Mouse (Mus musculus) hindbrain, embryonic 10.5 days (tissue): ENCODE measurements around the gene Axin2. TPM values are rescaled to one million over a fixed set of nuclear protein-coding genes. Genes with fewer than 3 reads are reported as not detected.

Source experiments
- DNase-seq: peaks from one replicate; pipeline ENCODE4 v3.0.0-alpha.2; 2017; ENCODE audit warnings: low spot score
- H3K27ac ChIP-seq: fragments of 300-500 bp; sonication (generic); 2 replicates; pipeline ENCODE4 v1.5.1; 2016; ENCODE audit warnings: mild to moderate bottlenecking, moderate library complexity
- H3K27me3 ChIP-seq: fragments of 300-500 bp; sonication (generic); 2 replicates; pipeline ENCODE4 v1.6.1; 2016; ENCODE audit warnings: mild to moderate bottlenecking; ENCODE audit not compliant: poor library complexity, insufficient read depth, severe bottlenecking
- H3K36me3 ChIP-seq: fragments of 300-500 bp; sonication (generic); 2 replicates; pipeline ENCODE4 v1.6.1; 2016; ENCODE audit warnings: mild to moderate bottlenecking, moderate library complexity
- H3K4me1 ChIP-seq: fragments of 300-500 bp; sonication (generic); replicated peaks from 2 replicates; pipeline ENCODE4 v1.6.1; 2016; ENCODE audit warnings: mild to moderate bottlenecking
- H3K4me3 ChIP-seq: fragments of 300-500 bp; sonication (generic); 2 replicates; pipeline ENCODE4 v1.5.1; 2016; ENCODE audit warnings: mild to moderate bottlenecking, moderate library complexity
- H3K9me3 ChIP-seq: fragments of 300-500 bp; sonication (generic); 2 replicates; pipeline ENCODE4 v1.6.1; 2016; ENCODE audit warnings: mild to moderate bottlenecking, moderate library complexity
- WGBS: fragments of 180-500 bp; shearing (Covaris S2); methylation state at CpG from one replicate; pipeline ENCODE4 v1.1.7; 2016; 5-methylcytosine and 5-hydroxymethylcytosine counted together
- polyA plus RNA-seq: library from polyadenylated mRNA; unstranded; fragments of >200 nt; fragmentation: Nextera tagmentation; extraction: Ambion mirVana; gene quantifications from 2 replicates; pipeline ENCODE4 v1.2.1, GENCODE M21; 2016

Axin2 gene
- polyA plus RNA-seq, 1 experiment from 2014 or later, result 18.0 TPM

DNA sequence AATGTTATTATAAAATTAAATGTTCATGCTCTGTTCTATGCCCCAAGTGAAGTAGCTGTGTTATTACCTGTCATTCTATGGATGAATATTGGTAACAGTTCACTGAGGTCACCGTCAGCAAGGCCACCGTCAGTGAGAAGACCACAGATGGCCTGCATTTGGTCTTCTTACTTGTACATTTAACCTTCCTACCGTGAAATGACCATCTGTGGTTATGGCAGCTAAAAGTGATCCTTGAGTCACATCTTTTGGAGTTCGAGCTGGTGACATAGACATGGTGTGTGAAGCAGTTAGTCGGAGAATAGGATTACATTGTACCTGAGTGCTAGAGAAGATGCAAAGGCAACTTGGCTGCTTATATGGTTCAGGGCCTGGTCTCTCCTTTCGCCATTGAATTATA, 68.1 kb downstream of the Axin2 start:
- WGBS, result 90% methylated on average over 6 of the region's 6 CpGs
- H3K27me3 ChIP-seq, result peaks cover 47% of the 10 kb centered on the region
- 0 out of 2 replicates have a peak, but pooled peaks cover under 1% of the 10 kb centered on the region for H3K9me3 ChIP-seq
- no peak overlapping the region for H3K27ac ChIP-seq
- no peak overlapping the region for H3K4me3 ChIP-seq
- no peak for DNase-seq
- peaks cover 19% of the 10 kb centered on the region for H3K4me1 ChIP-seq
- no peaks in the 10 kb centered on the region for H3K36me3 ChIP-seq

DNA sequence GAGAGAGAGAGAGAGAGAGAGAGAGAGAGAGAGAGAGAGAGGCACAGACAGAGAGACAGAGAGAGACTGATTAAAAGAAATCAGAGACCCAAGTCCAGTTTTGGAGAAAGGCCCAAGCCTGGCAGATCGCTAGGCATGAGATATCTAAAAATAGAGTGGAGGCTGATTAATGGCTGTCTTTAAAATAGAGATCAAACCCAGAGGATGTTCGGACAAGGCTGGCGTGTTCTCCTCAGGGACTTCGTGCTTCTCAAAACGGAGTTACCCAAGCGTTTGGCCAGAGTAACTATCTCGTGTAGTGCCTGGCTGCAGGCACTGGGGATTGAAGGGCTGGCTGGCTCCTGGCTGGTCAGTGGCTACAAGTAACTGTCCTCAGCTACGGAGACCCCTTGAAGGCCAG, 69.8 kb downstream of the Axin2 start:
- Histone ChIP-seq H3K27ac (0 out of 2 replicates have a peak overlapping the region, but pooled peaks have one; percentile 9), H3K4me3 (no peak overlapping the region), H3K9me3 (0 out of 2 replicates have a peak, but pooled peaks cover 7% of the 10 kb centered on the region), H3K4me1 (peaks cover 12% of the 10 kb centered on the region), H3K36me3 (no peaks in the 10 kb centered on the region), H3K27me3 (peaks cover 45% of the 10 kb centered on the region)
- WGBS, result 79% methylated on average over 8 of the region's 8 CpGs
- DNase-seq, result no peak

DNA sequence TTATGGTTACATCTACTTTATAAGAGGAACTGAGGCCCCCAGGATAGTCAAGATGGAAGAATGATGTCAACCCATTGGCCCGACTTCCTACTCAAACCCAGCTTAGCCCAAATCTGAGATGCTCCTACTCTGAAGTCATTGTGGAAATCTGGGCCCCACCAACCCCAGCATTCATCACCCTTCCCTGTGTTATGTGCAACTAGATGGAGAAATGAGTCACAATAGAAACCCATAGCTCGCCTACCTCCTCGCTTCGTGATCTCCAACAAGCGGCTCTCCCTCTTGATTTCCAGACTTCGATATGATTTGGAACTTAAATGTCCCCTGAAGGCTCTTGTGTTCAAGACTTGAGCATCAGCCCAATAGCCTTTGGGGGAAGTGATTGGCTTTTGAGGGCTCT, 73.3 kb downstream of the Axin2 start:
- H3K9me3 ChIP-seq, result 0 out of 2 replicates have a peak, but pooled peaks cover 7% of the 10 kb centered on the region
- no peak for DNase-seq
- H3K27ac ChIP-seq, result no peak overlapping the region
- peaks cover 69% of the 10 kb centered on the region for H3K27me3 ChIP-seq
- H3K4me3 ChIP-seq, result no peak overlapping the region
- WGBS, result 96% methylated on average over 6 of the region's 6 CpGs
- H3K36me3 ChIP-seq, result no peaks in the 10 kb centered on the region
- peaks cover 24% of the 10 kb centered on the region for H3K4me1 ChIP-seq

DNA sequence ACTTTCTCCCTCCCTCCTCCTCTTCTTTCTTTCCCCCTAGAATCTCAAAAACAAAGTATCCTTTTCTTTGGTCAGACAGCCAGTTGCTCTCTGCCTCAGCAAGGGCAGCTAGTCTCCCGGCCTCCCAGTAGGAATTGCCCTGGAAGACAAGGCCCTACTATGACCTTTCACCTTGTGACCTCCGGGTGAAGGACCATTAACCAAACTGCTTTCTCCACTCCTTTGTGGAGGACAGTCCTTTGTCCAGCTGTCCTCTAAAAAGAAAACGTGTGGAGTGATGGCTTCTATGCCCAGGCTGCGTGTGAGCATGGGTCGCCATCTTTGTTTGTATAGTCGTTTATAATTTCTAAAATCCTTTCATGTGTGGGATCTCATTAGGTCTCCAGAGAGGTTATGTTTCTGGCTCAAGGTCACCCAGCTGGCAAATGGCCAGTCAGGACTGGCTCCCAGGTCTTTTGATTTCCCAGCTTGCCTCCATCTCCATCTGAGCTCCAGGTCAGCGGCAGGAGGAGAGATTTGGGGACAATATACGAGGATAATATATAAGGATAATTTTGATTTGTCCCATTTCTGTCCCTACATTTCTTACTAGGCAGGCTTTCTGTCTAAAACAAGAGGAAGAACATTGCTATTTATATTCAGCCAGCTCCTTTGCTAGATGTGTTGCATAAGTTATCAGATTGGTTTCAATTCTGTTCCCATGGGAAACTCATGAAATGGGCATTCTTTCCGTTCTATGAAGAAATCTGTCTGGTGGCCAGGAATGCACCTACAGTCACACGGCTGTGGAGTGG, 75.2 kb downstream of the Axin2 start:
- H3K27ac ChIP-seq, result peak overlapping the region; percentile 62; the same call in 1 of the 2 replicates
- H3K27me3 ChIP-seq, result peaks cover 56% of the 10 kb centered on the region
- peaks cover 15% of the 10 kb centered on the region for H3K9me3 ChIP-seq
- 23% methylated on average over 10 of the region's 10 CpGs for WGBS
- H3K4me3 ChIP-seq, result no peak overlapping the region
- DNase-seq, result peak; percentile 89
- peaks cover 24% of the 10 kb centered on the region for H3K4me1 ChIP-seq
- peaks cover 3% of the 10 kb centered on the region; the same call in 1 of the 2 replicates for H3K36me3 ChIP-seq

DNA sequence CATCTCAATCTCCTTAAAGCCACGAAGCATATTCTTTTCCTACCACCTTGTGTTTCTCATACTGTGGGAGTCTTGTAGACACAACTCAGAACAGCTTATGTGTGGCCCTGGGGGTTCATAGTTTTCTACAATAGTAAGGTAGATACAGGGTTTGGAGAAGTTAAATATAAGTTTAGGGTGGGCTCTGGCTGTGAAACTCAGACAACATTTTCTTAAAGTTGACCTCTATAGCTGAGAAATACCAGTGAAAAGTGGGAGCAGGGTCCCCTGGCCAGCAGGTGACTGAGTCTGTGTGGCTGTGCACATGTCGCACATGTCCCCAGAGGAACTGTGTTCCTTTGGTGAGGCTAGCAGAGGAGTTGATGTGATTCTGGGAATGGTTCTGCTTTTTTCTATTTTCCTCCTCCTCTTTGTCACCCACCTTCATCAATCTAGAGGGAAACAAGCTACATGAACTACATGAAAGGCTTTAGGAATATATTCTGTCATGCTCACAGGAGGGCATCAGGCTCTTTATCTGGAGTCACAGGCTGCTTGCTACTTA, 75.9 kb downstream of the Axin2 start:
- Histone ChIP-seq H3K27me3 (peaks cover 53% of the 10 kb centered on the region), H3K4me3 (no peak overlapping the region), H3K36me3 (peaks cover 7% of the 10 kb centered on the region; the same call in 1 of the 2 replicates), H3K9me3 (peaks cover 22% of the 10 kb centered on the region), H3K27ac (peak overlapping the region; percentile 70; the same call in 1 of the 2 replicates), H3K4me1 (peaks cover 24% of the 10 kb centered on the region)
- 70% methylated on average over 2 of the region's 2 CpGs for WGBS
- DNase-seq, result no peak

DNA sequence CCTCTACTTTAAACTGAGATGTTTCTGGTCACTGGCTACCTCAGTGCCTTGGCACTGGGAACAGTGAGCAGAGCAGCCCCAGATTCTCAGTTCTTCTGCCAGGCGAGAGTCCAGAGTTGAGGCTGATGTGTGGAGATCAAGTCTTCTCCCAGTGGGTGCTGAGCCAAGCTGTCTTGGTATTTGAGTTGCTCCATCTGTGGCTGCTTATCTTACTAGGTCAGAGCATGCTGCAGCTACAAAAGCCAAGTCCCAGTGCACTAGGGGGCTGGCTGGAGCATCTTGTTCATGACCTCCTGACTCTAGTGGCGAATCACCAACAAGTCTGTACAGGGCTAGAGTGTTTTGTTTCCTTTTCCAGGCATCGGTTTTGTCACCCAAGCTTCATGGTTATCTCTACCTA, 77.7 kb downstream of the Axin2 start:
- H3K4me1 ChIP-seq, result peaks cover 24% of the 10 kb centered on the region
- H3K9me3 ChIP-seq, result peaks cover 32% of the 10 kb centered on the region
- peaks cover 7% of the 10 kb centered on the region; the same call in 1 of the 2 replicates for H3K36me3 ChIP-seq
- peaks cover 35% of the 10 kb centered on the region for H3K27me3 ChIP-seq
- DNase-seq, result no peak
- H3K27ac ChIP-seq, result no peak overlapping the region; the same call in 1 of the 2 replicates
- WGBS, result 91% methylated on average over 3 of the region's 3 CpGs
- no peak overlapping the region for H3K4me3 ChIP-seq

Other genes starting within 250 kb of the Axin2 start
- not detected in 2 replicates for gene E030025P04Rik, start 224.0 kb downstream of the Axin2 start, polyA plus RNA-seq